Mouse (Mus musculus): Measurements from ENCODE around the gene Hbp1. TPM values are rescaled to one million over a fixed set of nuclear protein-coding genes. Genes with fewer than 3 reads are reported as not detected.

Hbp1 gene
- polyA plus RNA-seq, 1 experiment from 2014 or later: 129 TPM

DNA sequence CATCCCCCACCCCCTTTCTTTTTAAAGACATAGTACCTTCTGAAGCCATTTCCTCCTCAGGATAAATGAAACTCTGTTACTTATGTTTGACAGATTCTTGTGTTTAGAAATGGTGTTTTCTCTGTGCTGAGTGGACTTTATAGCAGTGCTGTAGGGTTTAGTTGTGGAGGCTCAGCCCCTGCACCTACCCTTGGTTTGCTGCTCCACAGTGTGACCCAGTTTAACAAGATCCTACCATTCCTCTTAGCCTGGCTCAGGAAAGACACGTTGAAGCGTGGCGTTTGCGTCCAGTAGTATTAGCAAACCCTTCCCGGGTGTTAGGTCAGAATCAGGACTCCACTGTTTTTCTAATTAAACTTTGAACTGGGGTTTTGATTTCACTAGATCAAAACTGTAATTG lies 54.0 kb downstream of the Hbp1 start:
- Histone ChIP-seq H3K9me3 (replicated peaks; ENCODE audit: control insufficient read depth, low read length) (no peaks in the 10 kb centered on the region), H3K4me3 (ENCODE audit: low read depth, low read length) (no peak overlapping the region), H3K36me3 (replicated peaks; ENCODE audit: control insufficient read depth, insufficient read depth, low read depth, low read length) (no peaks in the 10 kb centered on the region), H3K9ac (replicated peaks; ENCODE audit: low read length) (no peak overlapping the region), H3K27me3 (ENCODE audit: control insufficient read depth, insufficient read depth, low read length) (no peaks in the 10 kb centered on the region), H3K4me1 (ENCODE audit: control insufficient read depth, insufficient read depth, low read length) (peaks cover 5% of the 10 kb centered on the region), H3K4me2 (ENCODE audit: low read depth, low read length) (no peak overlapping the region), H3K27ac (replicated peaks; ENCODE audit: low read depth, low read length) (0 out of 2 replicates have a peak overlapping the region, but pooled peaks have one; percentile 17)
- ATAC-seq (replicated peaks; ENCODE audit: insufficient number of reproducible peaks, low FRiP score, low TSS enrichment, low read depth) (peak; percentile 64; the same call in 1 of the 2 replicates), DNase-seq (ENCODE audit: low spot score) (no peak)
- 14% methylated on average over 5 of the region's 5 CpGs for WGBS

- WGBS: 13% methylated on average over 2 of the region's 2 CpGs
- peak; percentile 81; the same call in 1 of the 2 replicates for ATAC-seq (replicated peaks; ENCODE audit: insufficient number of reproducible peaks, low FRiP score, low TSS enrichment, low read depth)
- H3K4me3 ChIP-seq (ENCODE audit: low read depth, low read length): no peak overlapping the region
- H3K9ac ChIP-seq (replicated peaks; ENCODE audit: low read length): no peak overlapping the region
- no peaks in the 10 kb centered on the region for H3K27me3 ChIP-seq (ENCODE audit: control insufficient read depth, insufficient read depth, low read length)
- H3K9me3 ChIP-seq (replicated peaks; ENCODE audit: control insufficient read depth, low read length): no peaks in the 10 kb centered on the region
- no peak overlapping the region for H3K27ac ChIP-seq (replicated peaks; ENCODE audit: low read depth, low read length)
- peaks cover 5% of the 10 kb centered on the region for H3K4me1 ChIP-seq (ENCODE audit: control insufficient read depth, insufficient read depth, low read length)
- no peak overlapping the region for H3K4me2 ChIP-seq (ENCODE audit: low read depth, low read length)
- DNase-seq (ENCODE audit: low spot score): peak; percentile 30
- H3K36me3 ChIP-seq (replicated peaks; ENCODE audit: control insufficient read depth, insufficient read depth, low read depth, low read length): no peaks in the 10 kb centered on the region
Measured at GRCm38 (mm10) chr12:31895888-31896287, 54.4 kb downstream of the Hbp1 start.

GRCm38 (mm10) chr12:31895095-31895734 lies 55.1 kb downstream of the Hbp1 start:
- no peaks in the 10 kb centered on the region for H3K36me3 ChIP-seq (replicated peaks; ENCODE audit: control insufficient read depth, insufficient read depth, low read depth, low read length)
- H3K4me1 ChIP-seq (ENCODE audit: control insufficient read depth, insufficient read depth, low read length): peaks cover 5% of the 10 kb centered on the region
- H3K27ac ChIP-seq (replicated peaks; ENCODE audit: low read depth, low read length): no peak overlapping the region
- H3K9me3 ChIP-seq (replicated peaks; ENCODE audit: control insufficient read depth, low read length): no peaks in the 10 kb centered on the region
- DNase-seq (ENCODE audit: low spot score): no peak
- no peaks in the 10 kb centered on the region for H3K27me3 ChIP-seq (ENCODE audit: control insufficient read depth, insufficient read depth, low read length)
- no peak overlapping the region for H3K9ac ChIP-seq (replicated peaks; ENCODE audit: low read length)
- no peak overlapping the region for H3K4me2 ChIP-seq (ENCODE audit: low read depth, low read length)
- ATAC-seq (replicated peaks; ENCODE audit: insufficient number of reproducible peaks, low FRiP score, low TSS enrichment, low read depth): 0 out of 2 replicates have a peak, but pooled peaks have one; percentile 33
- no peak overlapping the region for H3K4me3 ChIP-seq (ENCODE audit: low read depth, low read length)
- WGBS: 39% methylated on average over 8 of the region's 8 CpGs

DNA sequence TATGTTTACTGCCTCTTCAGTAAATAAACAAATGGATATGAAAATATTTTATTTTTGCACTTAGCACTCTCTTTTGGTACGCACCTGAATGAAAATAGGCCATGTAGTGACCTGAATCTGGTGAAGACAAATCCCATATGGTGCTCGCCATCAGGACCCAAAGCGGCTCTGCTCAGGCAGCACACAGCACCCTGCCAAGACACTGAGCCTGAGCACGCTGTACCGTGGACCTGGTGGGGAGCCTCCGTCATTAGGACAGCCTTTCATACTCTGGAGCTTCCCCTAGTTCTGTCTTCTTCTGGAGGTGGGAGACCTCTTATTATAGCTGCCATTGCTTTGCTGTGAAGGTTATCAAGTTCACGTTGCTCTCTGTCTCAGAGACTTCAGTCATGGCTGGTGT lies 57.6 kb downstream of the Hbp1 start:
- Histone ChIP-seq H3K9me3 (replicated peaks; ENCODE audit: control insufficient read depth, low read length) (no peaks in the 10 kb centered on the region), H3K4me1 (ENCODE audit: control insufficient read depth, insufficient read depth, low read length) (peaks cover 5% of the 10 kb centered on the region), H3K27ac (replicated peaks; ENCODE audit: low read depth, low read length) (no peak overlapping the region), H3K9ac (replicated peaks; ENCODE audit: low read length) (no peak overlapping the region), H3K27me3 (ENCODE audit: control insufficient read depth, insufficient read depth, low read length) (no peaks in the 10 kb centered on the region), H3K4me3 (ENCODE audit: low read depth, low read length) (no peak overlapping the region), H3K4me2 (ENCODE audit: low read depth, low read length) (no peak overlapping the region), H3K36me3 (replicated peaks; ENCODE audit: control insufficient read depth, insufficient read depth, low read depth, low read length) (no peaks in the 10 kb centered on the region)
- WGBS: 89% methylated on average over 7 of the region's 7 CpGs
- DNase-seq (ENCODE audit: low spot score) (no peak), ATAC-seq (replicated peaks; ENCODE audit: insufficient number of reproducible peaks, low FRiP score, low TSS enrichment, low read depth) (no peak)

DNA sequence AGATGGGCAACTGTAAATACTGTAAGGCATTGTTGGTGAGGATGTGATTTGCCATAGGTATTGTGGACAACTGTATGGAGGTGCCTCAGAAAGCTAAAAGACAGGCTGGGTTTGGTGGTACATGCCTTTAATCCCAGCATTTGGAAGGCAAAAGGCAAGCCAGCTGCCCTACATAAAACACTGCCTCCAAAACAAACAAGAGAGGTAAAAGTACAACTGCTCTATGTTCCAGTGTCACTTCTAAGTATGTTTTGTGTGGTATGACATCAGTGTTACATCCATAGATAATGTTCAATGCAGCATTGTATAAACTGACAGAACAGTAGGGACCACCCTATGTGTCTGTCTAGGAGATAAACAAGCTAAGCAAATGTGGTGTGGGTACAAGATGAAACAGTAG lies 58.3 kb downstream of the Hbp1 start:
- no peak for ATAC-seq (replicated peaks; ENCODE audit: insufficient number of reproducible peaks, low FRiP score, low TSS enrichment, low read depth)
- H3K4me2 ChIP-seq (ENCODE audit: low read depth, low read length): no peak overlapping the region
- peaks cover 5% of the 10 kb centered on the region for H3K4me1 ChIP-seq (ENCODE audit: control insufficient read depth, insufficient read depth, low read length)
- H3K9me3 ChIP-seq (replicated peaks; ENCODE audit: control insufficient read depth, low read length): no peaks in the 10 kb centered on the region
- DNase-seq (ENCODE audit: low spot score): no peak
- H3K27ac ChIP-seq (replicated peaks; ENCODE audit: low read depth, low read length): no peak overlapping the region
- H3K4me3 ChIP-seq (ENCODE audit: low read depth, low read length): no peak overlapping the region
- H3K36me3 ChIP-seq (replicated peaks; ENCODE audit: control insufficient read depth, insufficient read depth, low read depth, low read length): no peaks in the 10 kb centered on the region
- no peaks in the 10 kb centered on the region for H3K27me3 ChIP-seq (ENCODE audit: control insufficient read depth, insufficient read depth, low read length)
- H3K9ac ChIP-seq (replicated peaks; ENCODE audit: low read length): no peak overlapping the region

DNA sequence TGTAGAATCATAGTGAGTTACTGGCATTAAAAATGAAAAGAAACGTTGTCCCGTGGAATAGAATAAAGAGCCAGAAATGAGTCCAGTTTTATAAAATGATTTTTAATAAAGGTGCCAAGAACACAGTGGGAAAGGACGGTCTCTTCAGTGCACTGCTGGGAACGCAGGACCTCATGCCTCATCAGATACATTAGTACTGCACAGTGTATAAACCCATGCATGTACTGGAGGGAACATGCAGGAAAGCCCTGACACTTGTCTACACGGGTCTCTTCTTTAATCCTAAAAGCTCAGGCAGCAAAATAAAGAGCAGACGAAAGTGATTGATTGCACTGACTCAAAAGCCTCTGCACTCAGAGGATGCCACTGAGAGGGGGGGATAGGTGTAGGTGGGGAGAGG lies 59.6 kb downstream of the Hbp1 start:
- WGBS: 82% methylated on average over 6 of the region's 6 CpGs
- Histone ChIP-seq H3K4me1 (ENCODE audit: control insufficient read depth, insufficient read depth, low read length) (no peaks in the 10 kb centered on the region), H3K36me3 (replicated peaks; ENCODE audit: control insufficient read depth, insufficient read depth, low read depth, low read length) (no peaks in the 10 kb centered on the region), H3K4me2 (ENCODE audit: low read depth, low read length) (no peak overlapping the region), H3K4me3 (ENCODE audit: low read depth, low read length) (no peak overlapping the region), H3K27me3 (ENCODE audit: control insufficient read depth, insufficient read depth, low read length) (no peaks in the 10 kb centered on the region), H3K27ac (replicated peaks; ENCODE audit: low read depth, low read length) (no peak overlapping the region), H3K9me3 (replicated peaks; ENCODE audit: control insufficient read depth, low read length) (no peaks in the 10 kb centered on the region), H3K9ac (replicated peaks; ENCODE audit: low read length) (no peak overlapping the region)
- ATAC-seq (replicated peaks; ENCODE audit: insufficient number of reproducible peaks, low FRiP score, low TSS enrichment, low read depth) (no peak), DNase-seq (ENCODE audit: low spot score) (no peak)

GRCm38 (mm10) chr12:31885844-31886606 lies 64.3 kb downstream of the Hbp1 start:
- Histone ChIP-seq H3K9ac (replicated peaks; ENCODE audit: low read length) (no peak overlapping the region), H3K4me3 (ENCODE audit: low read depth, low read length) (no peak overlapping the region), H3K4me2 (ENCODE audit: low read depth, low read length) (no peak overlapping the region), H3K27ac (replicated peaks; ENCODE audit: low read depth, low read length) (no peak overlapping the region), H3K27me3 (ENCODE audit: control insufficient read depth, insufficient read depth, low read length) (no peaks in the 10 kb centered on the region), H3K9me3 (replicated peaks; ENCODE audit: control insufficient read depth, low read length) (no peaks in the 10 kb centered on the region), H3K4me1 (ENCODE audit: control insufficient read depth, insufficient read depth, low read length) (no peaks in the 10 kb centered on the region), H3K36me3 (replicated peaks; ENCODE audit: control insufficient read depth, insufficient read depth, low read depth, low read length) (no peaks in the 10 kb centered on the region)
- DNase-seq (ENCODE audit: low spot score): no peak
- 93% methylated on average over 11 of the region's 11 CpGs for WGBS
- no peak for ATAC-seq (replicated peaks; ENCODE audit: insufficient number of reproducible peaks, low FRiP score, low TSS enrichment, low read depth)

- H3K36me3 ChIP-seq (replicated peaks; ENCODE audit: control insufficient read depth, insufficient read depth, low read depth, low read length): no peaks in the 10 kb centered on the region
- 90% methylated on average over 4 of the region's 4 CpGs for WGBS
- ATAC-seq (replicated peaks; ENCODE audit: insufficient number of reproducible peaks, low FRiP score, low TSS enrichment, low read depth) (no peak), DNase-seq (ENCODE audit: low spot score) (no peak)
- H3K27ac ChIP-seq (replicated peaks; ENCODE audit: low read depth, low read length): no peak overlapping the region
- H3K4me3 ChIP-seq (ENCODE audit: low read depth, low read length): no peak overlapping the region
- no peaks in the 10 kb centered on the region for H3K9me3 ChIP-seq (replicated peaks; ENCODE audit: control insufficient read depth, low read length)
- no peaks in the 10 kb centered on the region for H3K27me3 ChIP-seq (ENCODE audit: control insufficient read depth, insufficient read depth, low read length)
- H3K9ac ChIP-seq (replicated peaks; ENCODE audit: low read length): no peak overlapping the region
- H3K4me2 ChIP-seq (ENCODE audit: low read depth, low read length): no peak overlapping the region
- H3K4me1 ChIP-seq (ENCODE audit: control insufficient read depth, insufficient read depth, low read length): no peaks in the 10 kb centered on the region
Measured at GRCm38 (mm10) chr12:31885084-31885483, 65.3 kb downstream of the Hbp1 start.

Data from embryonic facial prominence, embryonic 11.5 days (tissue).